In genomic region chr3:30697891-30698290, GRCm38 (mm10) we compare ENCODE assay signal across 20 mouse cellular contexts. TPM values are rescaled to one million over a fixed set of nuclear protein-coding genes. Genes with fewer than 3 reads are reported as not detected.
"Had no signal": no experiment of that assay in that cellular context is flagged by ENCODE, and none has a peak within 500 bp of the region (broad histone marks: within the 10 kb centered on the region; RNA-seq: fewer than 3 reads in every experiment).

No protein-coding gene starts in this region.

- ATAC-seq: hindbrain, embryonic 16.5 days; inflammation-experienced regulatory T-cells, adult 6 months; liver, embryonic 12.5 days; midbrain, embryonic 15.5 days had no signal

- H3K4me1 ChIP-seq: limb, embryonic 15.5 days; liver, embryonic 12.5 days; lung, embryonic 15.5 days; midbrain, embryonic 15.5 days; neural tube, embryonic 12.5 days had no signal

- H3K27ac ChIP-seq: limb, embryonic 15.5 days; liver, embryonic 12.5 days; lung, embryonic 15.5 days; macrophage; midbrain, embryonic 15.5 days; neural tube, embryonic 12.5 days had no signal

- H3K4me2 ChIP-seq: limb, embryonic 15.5 days; liver, embryonic 12.5 days; lung, embryonic 15.5 days; midbrain, embryonic 11.5 days; midbrain, embryonic 15.5 days; neural tube, embryonic 12.5 days had no signal

- H3K9ac ChIP-seq: limb, embryonic 15.5 days; liver, embryonic 12.5 days; lung, embryonic 15.5 days; midbrain, embryonic 15.5 days; neural tube, embryonic 12.5 days had no signal

- H3K4me3 ChIP-seq: limb, embryonic 15.5 days; liver, embryonic 12.5 days; lung, embryonic 15.5 days; megakaryocyte, embryonic 14.5 days; midbrain, embryonic 15.5 days; neural tube, embryonic 12.5 days had no signal

- H3K9me3 ChIP-seq: limb, embryonic 15.5 days; liver, embryonic 12.5 days; lung, embryonic 15.5 days; megakaryocyte, embryonic 14.5 days; midbrain, embryonic 15.5 days; neural tube, embryonic 12.5 days had no signal

- H3K36me3 ChIP-seq: limb, embryonic 15.5 days; liver, embryonic 12.5 days; lung, embryonic 15.5 days; midbrain, embryonic 15.5 days; neural tube, embryonic 12.5 days had no signal

- H3K27me3 ChIP-seq: limb, embryonic 15.5 days; liver, embryonic 12.5 days; lung, embryonic 15.5 days; midbrain, embryonic 15.5 days; neural tube, embryonic 12.5 days had no signal

- DNase-seq: kidney, postnatal 25 days; lung, postnatal 14 days; retina, postnatal 1 day; right cerebral cortex, postnatal 4 days; thymus, adult 2 months; thymus, postnatal 25 days had no signal

RNA-seq across cellular contexts. Expression of gene Lrrc31, which starts 1.8 kb away (rescaled TPM):
- polyA plus RNA-seq: liver, embryonic 12.5 days; liver, embryonic 16.5 days; macrophage; midbrain, embryonic 11.5 days; midbrain, embryonic 15.5 days; neural tube, embryonic 12.5 days; testis, adult 2 months had no signal

RNA-seq across cellular contexts. Expression of gene Samd7, which starts 48.2 kb away (rescaled TPM):
- polyA plus RNA-seq: inflammation-experienced regulatory T-cells, adult 6 months; limb, embryonic 11.5 days; limb, embryonic 15.5 days; liver, embryonic 12.5 days; lung, embryonic 15.5 days; macrophage; midbrain, embryonic 11.5 days; midbrain, embryonic 15.5 days; neural tube, embryonic 12.5 days; thymus, adult 2 months; urinary bladder, adult 2 months had no signal

RNA-seq across cellular contexts. Expression of gene Lrrc34, which starts 50.2 kb away (rescaled TPM):
- polyA plus RNA-seq: macrophage had no signal

RNA-seq across cellular contexts. Expression of gene Lrriq4, which starts 53.6 kb away (rescaled TPM):
- polyA plus RNA-seq: inflammation-experienced regulatory T-cells, adult 6 months; limb, embryonic 11.5 days; limb, embryonic 15.5 days; liver, embryonic 12.5 days; liver, embryonic 16.5 days; lung, embryonic 15.5 days; macrophage; midbrain, embryonic 11.5 days; midbrain, embryonic 15.5 days; neural tube, embryonic 12.5 days; thymus, adult 2 months had no signal
